Mouse (Mus musculus): Measurements from ENCODE around the gene Wdr93.

DNA sequence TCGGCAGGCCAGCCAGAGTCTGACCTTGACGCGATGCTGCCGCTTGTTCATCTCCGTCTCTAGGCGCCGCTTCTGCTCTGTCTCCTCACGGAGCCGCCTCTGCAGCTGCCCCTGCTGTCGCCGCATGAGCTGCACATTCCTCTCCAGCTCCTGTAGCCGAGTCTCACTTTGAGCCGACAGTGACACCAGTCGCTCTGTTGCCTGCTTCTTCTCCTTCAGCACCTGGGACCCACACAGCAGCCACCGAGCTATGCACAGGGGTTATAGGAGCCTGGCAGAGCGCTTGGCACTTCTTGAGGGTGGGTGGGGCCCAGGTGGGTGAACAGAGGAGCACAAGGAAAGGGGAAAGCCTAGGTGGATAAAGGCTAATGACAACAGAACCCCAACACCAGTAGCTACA lies 40.2 kb upstream of the Wdr93 start:
- TF ChIP-seq CTCF (IDR thresholded peaks at IDR 0.05; ENCODE audit: extremely low read depth, insufficient read length, insufficient replicate concordance, low read depth, low read length) (no peak), POLR2A (IDR thresholded peaks at IDR 0.05; ENCODE audit: low read depth, low read length) (no peak)
